Mouse (Mus musculus): ENCODE measurements around the gene Olfr801. TPM values are rescaled to one million over a fixed set of nuclear protein-coding genes. Genes with fewer than 3 reads are reported as not detected.

Olfr801 gene
- polyA plus RNA-seq, 2 experiments: not detected

DNA sequence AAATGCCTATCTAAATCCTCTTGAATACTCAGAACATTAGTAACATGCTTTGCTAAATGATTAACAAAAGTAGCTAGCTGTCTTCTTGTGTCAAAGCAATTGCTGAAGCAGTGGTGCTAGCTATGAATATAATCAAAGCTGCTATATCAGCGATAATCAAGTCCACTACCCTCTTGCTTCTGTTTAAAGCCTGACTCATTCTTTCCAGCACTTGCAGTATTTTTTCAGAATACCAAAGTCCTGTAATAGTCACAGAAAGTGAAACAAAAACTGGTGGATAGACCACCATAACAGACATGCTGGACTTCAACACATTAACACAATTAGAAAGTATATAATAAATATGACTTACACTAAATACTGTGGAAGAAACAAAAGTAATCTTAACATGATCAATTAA, 21.9 kb downstream of the Olfr801 start:
- WGBS (ENCODE audit: insufficient replicate concordance): 56% methylated on average over 1 of the region's 1 CpGs
- Histone ChIP-seq H3K4me3 (ENCODE audit: insufficient read depth in 1 of 2, low read depth in 2 of 2, low read length in 2 of 2) (no peak overlapping the region), H3K27ac (no peak overlapping the region), H3K27me3 (ENCODE audit: control insufficient read depth, insufficient read depth, low read length) (no peaks in the 10 kb centered on the region), H3K4me2 (ENCODE audit: low read depth) (no peak overlapping the region), H3K9ac (replicated peaks) (no peak overlapping the region), H3K4me1 (replicated peaks; ENCODE audit: control insufficient read depth in 2 of 2, insufficient read depth in 2 of 2, low read length in 1 of 2) (no peaks in the 10 kb centered on the region), H3K9me3 (ENCODE audit: control insufficient read depth, low read length) (no peaks in the 10 kb centered on the region), H3K36me3 (replicated peaks; ENCODE audit: control insufficient read depth, insufficient read depth, low read depth) (no peaks in the 10 kb centered on the region)
- no peak for ATAC-seq (ENCODE audit: insufficient read depth)
- TF ChIP-seq EP300 (IDR thresholded peaks at IDR 0.05; ENCODE audit: low read depth) (no peak), CTCF (IDR thresholded peaks at IDR 0.05; ENCODE audit: low read depth) (no peak)
- no peak for DNase-seq (ENCODE audit: low read depth in 3 of 3, low spot score in 3 of 3)

DNA sequence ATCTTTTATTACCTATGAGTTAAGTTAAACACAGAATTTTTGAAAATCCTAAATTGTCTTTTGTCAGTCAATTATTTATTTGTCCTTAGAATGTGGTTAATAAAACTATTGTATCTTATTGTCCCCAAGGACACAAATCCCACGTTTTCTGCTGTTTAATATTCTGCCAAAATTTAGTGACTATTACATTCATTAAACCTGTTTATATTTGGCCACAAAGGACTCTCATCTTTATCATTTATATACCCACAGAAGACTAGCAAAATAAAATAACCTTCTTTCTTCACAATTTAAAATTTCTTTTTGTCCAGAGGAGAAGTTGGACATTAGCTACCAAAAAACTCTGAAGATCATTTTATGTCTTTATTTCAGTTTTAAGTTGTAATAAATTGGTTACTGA, 36.5 kb downstream of the Olfr801 start, which contains the start of gene Olfr799:
Gene Olfr799, plus strand, starts transcription at position 301 of the 400 bp plus-strand sequence.
- TF ChIP-seq CTCF (IDR thresholded peaks at IDR 0.05; ENCODE audit: low read depth) (no peak), EP300 (IDR thresholded peaks at IDR 0.05; ENCODE audit: low read depth) (no peak)
- Histone ChIP-seq H3K27me3 (ENCODE audit: control insufficient read depth, insufficient read depth, low read length) (no peaks in the 10 kb centered on the region), H3K9ac (replicated peaks) (no peak within 1 kb of the TSS), H3K4me2 (ENCODE audit: low read depth) (no peak within 1 kb of the TSS), H3K9me3 (ENCODE audit: control insufficient read depth, low read length) (no peaks in the 10 kb centered on the region), H3K4me1 (replicated peaks; ENCODE audit: control insufficient read depth in 2 of 2, insufficient read depth in 2 of 2, low read length in 1 of 2) (no peaks in the 10 kb centered on the region), H3K36me3 (replicated peaks; ENCODE audit: control insufficient read depth, insufficient read depth, low read depth) (no peaks in the 10 kb centered on the region), H3K27ac (no peak within 1 kb of the TSS), H3K4me3 (ENCODE audit: insufficient read depth in 1 of 2, low read depth in 2 of 2, low read length in 2 of 2) (no peak within 1 kb of the TSS)
- DNase-seq (ENCODE audit: low read depth in 3 of 3, low spot score in 3 of 3) (no peak), ATAC-seq (ENCODE audit: insufficient read depth) (no peak)
- WGBS (ENCODE audit: insufficient replicate concordance): 15% methylated on average over 1 of the region's 1 CpGs

DNA sequence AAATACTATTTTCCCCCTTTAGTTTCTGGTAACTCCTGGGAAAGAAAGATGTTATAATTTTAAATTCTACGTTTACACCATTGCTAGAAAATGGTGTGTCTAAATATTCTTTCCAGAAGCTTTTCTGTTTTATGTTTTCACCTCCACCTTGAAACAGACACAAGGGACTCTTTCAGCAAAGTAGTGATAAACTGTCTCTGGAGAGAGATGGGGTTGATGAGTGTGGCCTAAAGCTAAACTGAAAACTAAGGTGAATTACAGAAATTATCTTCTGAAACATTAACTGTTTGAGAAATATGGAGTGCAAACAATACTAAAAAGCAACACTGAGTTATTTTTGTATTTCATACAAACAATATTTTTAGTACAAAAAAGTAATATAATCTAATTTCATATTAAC, 45.8 kb downstream of the Olfr801 start, which contains the start of gene Olfr798:
Gene Olfr798, minus strand, starts transcription at position 101 of the 400 bp plus-strand sequence.
- no peak within 1 kb of the TSS for H3K9ac ChIP-seq (replicated peaks)
- H3K36me3 ChIP-seq (replicated peaks; ENCODE audit: control insufficient read depth, insufficient read depth, low read depth): no peaks in the 10 kb centered on the region
- no peaks in the 10 kb centered on the region for H3K27me3 ChIP-seq (ENCODE audit: control insufficient read depth, insufficient read depth, low read length)
- no peak within 1 kb of the TSS for H3K4me2 ChIP-seq (ENCODE audit: low read depth)
- TF ChIP-seq EP300 (IDR thresholded peaks at IDR 0.05; ENCODE audit: low read depth): no peak
- no peak for TF ChIP-seq CTCF (IDR thresholded peaks at IDR 0.05; ENCODE audit: low read depth)
- no peak within 1 kb of the TSS for H3K4me3 ChIP-seq (ENCODE audit: insufficient read depth in 1 of 2, low read depth in 2 of 2, low read length in 2 of 2)
- WGBS (ENCODE audit: insufficient replicate concordance): 48% methylated on average over 1 of the region's 1 CpGs
- no peaks in the 10 kb centered on the region for H3K4me1 ChIP-seq (replicated peaks; ENCODE audit: control insufficient read depth in 2 of 2, insufficient read depth in 2 of 2, low read length in 1 of 2)
- no peak within 1 kb of the TSS for H3K27ac ChIP-seq
- H3K9me3 ChIP-seq (ENCODE audit: control insufficient read depth, low read length): no peaks in the 10 kb centered on the region
- DNase-seq (ENCODE audit: low read depth in 3 of 3, low spot score in 3 of 3) (no peak), ATAC-seq (ENCODE audit: insufficient read depth) (no peak)

GRCm38 (mm10) chr10:129623251-129623650, 50.4 kb downstream of the Olfr801 start:
- Histone ChIP-seq H3K27ac (no peak overlapping the region), H3K9ac (replicated peaks) (no peak overlapping the region), H3K4me3 (ENCODE audit: insufficient read depth in 1 of 2, low read depth in 2 of 2, low read length in 2 of 2) (no peak overlapping the region), H3K4me2 (ENCODE audit: low read depth) (no peak overlapping the region), H3K27me3 (ENCODE audit: control insufficient read depth, insufficient read depth, low read length) (no peaks in the 10 kb centered on the region), H3K4me1 (replicated peaks; ENCODE audit: control insufficient read depth in 2 of 2, insufficient read depth in 2 of 2, low read length in 1 of 2) (no peaks in the 10 kb centered on the region), H3K36me3 (replicated peaks; ENCODE audit: control insufficient read depth, insufficient read depth, low read depth) (no peaks in the 10 kb centered on the region), H3K9me3 (ENCODE audit: control insufficient read depth, low read length) (no peaks in the 10 kb centered on the region)
- DNase-seq (ENCODE audit: low read depth in 3 of 3, low spot score in 3 of 3) (no peak), ATAC-seq (ENCODE audit: insufficient read depth) (no peak)
- TF ChIP-seq CTCF (IDR thresholded peaks at IDR 0.05; ENCODE audit: low read depth): no peak
- no peak for TF ChIP-seq EP300 (IDR thresholded peaks at IDR 0.05; ENCODE audit: low read depth)

GRCm38 (mm10) chr10:129621724-129622123, 51.9 kb downstream of the Olfr801 start:
- H3K27ac ChIP-seq: no peak overlapping the region
- H3K9me3 ChIP-seq (ENCODE audit: control insufficient read depth, low read length): no peaks in the 10 kb centered on the region
- H3K4me2 ChIP-seq (ENCODE audit: low read depth): no peak overlapping the region
- TF ChIP-seq EP300 (IDR thresholded peaks at IDR 0.05; ENCODE audit: low read depth) (no peak), CTCF (IDR thresholded peaks at IDR 0.05; ENCODE audit: low read depth) (no peak)
- no peak overlapping the region for H3K4me3 ChIP-seq (ENCODE audit: insufficient read depth in 1 of 2, low read depth in 2 of 2, low read length in 2 of 2)
- ATAC-seq (ENCODE audit: insufficient read depth) (no peak), DNase-seq (ENCODE audit: low read depth in 3 of 3, low spot score in 3 of 3) (no peak)
- no peaks in the 10 kb centered on the region for H3K27me3 ChIP-seq (ENCODE audit: control insufficient read depth, insufficient read depth, low read length)
- 20% methylated on average over 1 of the region's 1 CpGs for WGBS (ENCODE audit: insufficient replicate concordance)
- H3K9ac ChIP-seq (replicated peaks): no peak overlapping the region
- no peaks in the 10 kb centered on the region for H3K36me3 ChIP-seq (replicated peaks; ENCODE audit: control insufficient read depth, insufficient read depth, low read depth)
- no peaks in the 10 kb centered on the region for H3K4me1 ChIP-seq (replicated peaks; ENCODE audit: control insufficient read depth in 2 of 2, insufficient read depth in 2 of 2, low read length in 1 of 2)

Other genes with a start within 250 kb of the Olfr801 start
- gene Olfr786, start 246.6 kb downstream of the Olfr801 start, polyA plus RNA-seq (2012; rRNA removed): not detected in 2 replicates
- gene Olfr786, start 246.6 kb downstream of the Olfr801 start, polyA plus RNA-seq (2014; fragmentation: Nextera tagmentation; extraction: Ambion mirVana): not detected in 2 replicates
- gene Olfr787, start 212.0 kb downstream of the Olfr801 start, polyA plus RNA-seq (2012; rRNA removed): not detected in 2 replicates
- not detected in 2 replicates for gene Olfr787, start 212.0 kb downstream of the Olfr801 start, polyA plus RNA-seq (2014; fragmentation: Nextera tagmentation; extraction: Ambion mirVana)
- not detected in 2 replicates for gene Olfr788, start 202.9 kb downstream of the Olfr801 start, polyA plus RNA-seq (2012; rRNA removed)
- not detected in 2 replicates for gene Olfr788, start 202.9 kb downstream of the Olfr801 start, polyA plus RNA-seq (2014; fragmentation: Nextera tagmentation; extraction: Ambion mirVana)
- not detected in 2 replicates for gene Olfr789, start 189.1 kb downstream of the Olfr801 start, polyA plus RNA-seq (2012; rRNA removed)
- not detected in 2 replicates for gene Olfr789, start 189.1 kb downstream of the Olfr801 start, polyA plus RNA-seq (2014; fragmentation: Nextera tagmentation; extraction: Ambion mirVana)
- gene Olfr790, start 175.4 kb downstream of the Olfr801 start, polyA plus RNA-seq (2012; rRNA removed): not detected in 2 replicates
- gene Olfr790, start 175.4 kb downstream of the Olfr801 start, polyA plus RNA-seq (2014; fragmentation: Nextera tagmentation; extraction: Ambion mirVana): not detected in 2 replicates
- not detected in 2 replicates for gene Olfr791, start 152.1 kb downstream of the Olfr801 start, polyA plus RNA-seq (2012; rRNA removed)
- gene Olfr791, start 152.1 kb downstream of the Olfr801 start, polyA plus RNA-seq (2014; fragmentation: Nextera tagmentation; extraction: Ambion mirVana): not detected in 2 replicates
- gene Olfr792, start 134.7 kb downstream of the Olfr801 start, polyA plus RNA-seq (2012; rRNA removed): not detected in 2 replicates
- gene Olfr792, start 134.7 kb downstream of the Olfr801 start, polyA plus RNA-seq (2014; fragmentation: Nextera tagmentation; extraction: Ambion mirVana): not detected in 2 replicates
- gene Olfr794, start 106.2 kb downstream of the Olfr801 start, polyA plus RNA-seq (2012; rRNA removed): not detected in 2 replicates
- gene Olfr794, start 106.2 kb downstream of the Olfr801 start, polyA plus RNA-seq (2014; fragmentation: Nextera tagmentation; extraction: Ambion mirVana): not detected in 2 replicates
- gene Olfr796, start 61.3 kb downstream of the Olfr801 start, polyA plus RNA-seq (2012; rRNA removed): not detected in 2 replicates
- not detected in 2 replicates for gene Olfr796, start 61.3 kb downstream of the Olfr801 start, polyA plus RNA-seq (2014; fragmentation: Nextera tagmentation; extraction: Ambion mirVana)
- gene Olfr798, start 45.9 kb downstream of the Olfr801 start, polyA plus RNA-seq (2012; rRNA removed): not detected in 2 replicates
- not detected in 2 replicates for gene Olfr798, start 45.9 kb downstream of the Olfr801 start, polyA plus RNA-seq (2014; fragmentation: Nextera tagmentation; extraction: Ambion mirVana)
- gene Olfr799, start 36.4 kb downstream of the Olfr801 start, polyA plus RNA-seq (2012; rRNA removed): not detected in 2 replicates
- gene Olfr799, start 36.4 kb downstream of the Olfr801 start, polyA plus RNA-seq (2014; fragmentation: Nextera tagmentation; extraction: Ambion mirVana): not detected in 2 replicates
- gene Olfr800, start 16.2 kb downstream of the Olfr801 start, polyA plus RNA-seq (2012; rRNA removed): not detected in 2 replicates
- gene Olfr800, start 16.2 kb downstream of the Olfr801 start, polyA plus RNA-seq (2014; fragmentation: Nextera tagmentation; extraction: Ambion mirVana): not detected in 2 replicates
- gene Olfr802, start 14.3 kb upstream of the Olfr801 start, polyA plus RNA-seq (2012; rRNA removed): not detected in 2 replicates
- not detected in 2 replicates for gene Olfr802, start 14.3 kb upstream of the Olfr801 start, polyA plus RNA-seq (2014; fragmentation: Nextera tagmentation; extraction: Ambion mirVana)
- gene Olfr803, start 20.4 kb upstream of the Olfr801 start, polyA plus RNA-seq (2012; rRNA removed): not detected in 2 replicates
- gene Olfr803, start 20.4 kb upstream of the Olfr801 start, polyA plus RNA-seq (2014; fragmentation: Nextera tagmentation; extraction: Ambion mirVana): not detected in 2 replicates
- not detected in 2 replicates for gene Olfr804, start 29.3 kb upstream of the Olfr801 start, polyA plus RNA-seq (2012; rRNA removed)
- not detected in 2 replicates for gene Olfr804, start 29.3 kb upstream of the Olfr801 start, polyA plus RNA-seq (2014; fragmentation: Nextera tagmentation; extraction: Ambion mirVana)
- gene Olfr805, start 55.5 kb upstream of the Olfr801 start, polyA plus RNA-seq (2012; rRNA removed): not detected in 2 replicates
- not detected in 2 replicates for gene Olfr805, start 55.5 kb upstream of the Olfr801 start, polyA plus RNA-seq (2014; fragmentation: Nextera tagmentation; extraction: Ambion mirVana)
- not detected in 2 replicates for gene Olfr806, start 68.1 kb upstream of the Olfr801 start, polyA plus RNA-seq (2012; rRNA removed)
- gene Olfr806, start 68.1 kb upstream of the Olfr801 start, polyA plus RNA-seq (2014; fragmentation: Nextera tagmentation; extraction: Ambion mirVana): not detected in 2 replicates
- gene Olfr807, start 83.9 kb upstream of the Olfr801 start, polyA plus RNA-seq (2012; rRNA removed): not detected in 2 replicates
- not detected in 2 replicates for gene Olfr807, start 83.9 kb upstream of the Olfr801 start, polyA plus RNA-seq (2014; fragmentation: Nextera tagmentation; extraction: Ambion mirVana)
- not detected in 2 replicates for gene Olfr808, start 91.6 kb upstream of the Olfr801 start, polyA plus RNA-seq (2012; rRNA removed)
- not detected in 2 replicates for gene Olfr808, start 91.6 kb upstream of the Olfr801 start, polyA plus RNA-seq (2014; fragmentation: Nextera tagmentation; extraction: Ambion mirVana)
- not detected in 2 replicates for gene Olfr809, start 100.8 kb upstream of the Olfr801 start, polyA plus RNA-seq (2012; rRNA removed)
- not detected in 2 replicates for gene Olfr809, start 100.8 kb upstream of the Olfr801 start, polyA plus RNA-seq (2014; fragmentation: Nextera tagmentation; extraction: Ambion mirVana)
- not detected in 2 replicates for gene Olfr810, start 121.1 kb upstream of the Olfr801 start, polyA plus RNA-seq (2012; rRNA removed)
- not detected in 2 replicates for gene Olfr810, start 121.1 kb upstream of the Olfr801 start, polyA plus RNA-seq (2014; fragmentation: Nextera tagmentation; extraction: Ambion mirVana)
- not detected in 2 replicates for gene Olfr811, start 130.5 kb upstream of the Olfr801 start, polyA plus RNA-seq (2012; rRNA removed)
- gene Olfr811, start 130.5 kb upstream of the Olfr801 start, polyA plus RNA-seq (2014; fragmentation: Nextera tagmentation; extraction: Ambion mirVana): not detected in 2 replicates
- gene Olfr812, start 172.2 kb upstream of the Olfr801 start, polyA plus RNA-seq (2012; rRNA removed): not detected in 2 replicates
- gene Olfr812, start 172.2 kb upstream of the Olfr801 start, polyA plus RNA-seq (2014; fragmentation: Nextera tagmentation; extraction: Ambion mirVana): not detected in 2 replicates
- not detected in 2 replicates for gene Olfr813, start 181.5 kb upstream of the Olfr801 start, polyA plus RNA-seq (2012; rRNA removed)
- gene Olfr813, start 181.5 kb upstream of the Olfr801 start, polyA plus RNA-seq (2014; fragmentation: Nextera tagmentation; extraction: Ambion mirVana): not detected in 2 replicates
- gene Olfr814, start 206.0 kb upstream of the Olfr801 start, polyA plus RNA-seq (2012; rRNA removed): not detected in 2 replicates
- gene Olfr814, start 206.0 kb upstream of the Olfr801 start, polyA plus RNA-seq (2014; fragmentation: Nextera tagmentation; extraction: Ambion mirVana): not detected in 2 replicates
- gene Olfr815, start 232.0 kb upstream of the Olfr801 start, polyA plus RNA-seq (2012; rRNA removed): not detected in 2 replicates
- not detected in 2 replicates for gene Olfr815, start 232.0 kb upstream of the Olfr801 start, polyA plus RNA-seq (2014; fragmentation: Nextera tagmentation; extraction: Ambion mirVana)
- not detected in 2 replicates for gene Olfr816, start 241.7 kb upstream of the Olfr801 start, polyA plus RNA-seq (2012; rRNA removed)
- gene Olfr816, start 241.7 kb upstream of the Olfr801 start, polyA plus RNA-seq (2014; fragmentation: Nextera tagmentation; extraction: Ambion mirVana): not detected in 2 replicates

All from liver, embryonic 14.5 days (tissue).